Mouse (Mus musculus) CD4-positive helper T cell, adult 2 months (primary cell): ENCODE measurements around the gene Mrps27.

Source experiments
- DNase-seq: peaks from one replicate; pipeline ENCODE4 v3.0.0-alpha.2; 2012; ENCODE audit warnings: low read depth, missing footprints, low spot score

Gene Mrps27

GRCm38 (mm10) chr13:99351596-99351995, 7.0 kb downstream of the Mrps27 start:
- DNase-seq, result no peak

GRCm38 (mm10) chr13:99352758-99353489, 8.3 kb downstream of the Mrps27 start:
- peak; percentile 98 for DNase-seq

- no peak for DNase-seq
These were observed 8.9 kb downstream of the Mrps27 start for GRCm38 (mm10) chr13:99353490-99353851.

GRCm38 (mm10) chr13:99355072-99355471, 10.5 kb downstream of the Mrps27 start:
- DNase-seq, result no peak

GRCm38 (mm10) chr13:99355861-99356260, 11.3 kb downstream of the Mrps27 start:
- no peak for DNase-seq

GRCm38 (mm10) chr13:99356428-99357265, 12.1 kb downstream of the Mrps27 start:
- DNase-seq, result no peak

GRCm38 (mm10) chr13:99358921-99359320, 14.3 kb downstream of the Mrps27 start:
- no peak for DNase-seq

GRCm38 (mm10) chr13:99363866-99364265, 19.3 kb downstream of the Mrps27 start:
- DNase-seq, result no peak

- DNase-seq, result no peak
These were observed 22.0 kb downstream of the Mrps27 start for GRCm38 (mm10) chr13:99366422-99367175.

GRCm38 (mm10) chr13:99367554-99368174, 23.1 kb downstream of the Mrps27 start:
- DNase-seq, result no peak

- no peak for DNase-seq
These were observed 24.5 kb downstream of the Mrps27 start for GRCm38 (mm10) chr13:99369103-99369502.

GRCm38 (mm10) chr13:99371285-99371684, 26.7 kb downstream of the Mrps27 start:
- no peak for DNase-seq

- no peak for DNase-seq
These were observed 29.1 kb downstream of the Mrps27 start for GRCm38 (mm10) chr13:99373684-99374083.

- no peak for DNase-seq
These were observed 29.6 kb downstream of the Mrps27 start for GRCm38 (mm10) chr13:99374191-99374590.

- DNase-seq, result peak; percentile 60
These were observed 31.0 kb downstream of the Mrps27 start for GRCm38 (mm10) chr13:99375550-99375949.

- no peak for DNase-seq
These were observed 32.5 kb downstream of the Mrps27 start for GRCm38 (mm10) chr13:99377055-99377454.

GRCm38 (mm10) chr13:99378223-99378622, 33.6 kb downstream of the Mrps27 start:
- no peak for DNase-seq

- no peak for DNase-seq
These were observed 37.8 kb downstream of the Mrps27 start for GRCm38 (mm10) chr13:99382373-99382772.

- DNase-seq, result peak; percentile 80
These were observed 40.1 kb downstream of the Mrps27 start for GRCm38 (mm10) chr13:99384555-99385203.

GRCm38 (mm10) chr13:99385911-99386310, 41.3 kb downstream of the Mrps27 start:
- no peak for DNase-seq

GRCm38 (mm10) chr13:99386341-99386740, 41.8 kb downstream of the Mrps27 start:
- DNase-seq, result no peak
